In genomic region chr1:151390029-151390428, GRCm38 (mm10) we compare ENCODE assay signal across 10 mouse cellular contexts. TPM values are rescaled to one million over a fixed set of nuclear protein-coding genes. Genes with fewer than 3 reads are reported as not detected.
DNase-seq lines count a peak whose midpoint lies in the region; ATAC-seq and TF ChIP-seq lines count a peak whose summit lies in the region.
"Had no signal": no experiment of that assay in that cellular context is flagged by ENCODE, and none has a peak within 500 bp of the region (broad histone marks: within the 10 kb centered on the region; RNA-seq: fewer than 3 reads in every experiment).

No protein-coding gene starts in this region.

- TF ChIP-seq CTCF in bone marrow, adult 2 months (IDR thresholded peaks at IDR 0.05; ENCODE audit: control insufficient read depth, insufficient read depth, low read length): peak; percentile 34; the same call in 1 of the 2 replicates
- peak; percentile 68 for TF ChIP-seq CTCF in liver, postnatal 0 days (IDR thresholded peaks at IDR 0.05; ENCODE audit: low read depth)

- no peaks in the 10 kb centered on the region for H3K27me3 ChIP-seq in kidney, embryonic 14.5 days (ENCODE audit: control insufficient read depth, insufficient read depth, low read length)
- H3K27me3 ChIP-seq in liver, postnatal 0 days (ENCODE audit: insufficient read depth, low read length): no peaks in the 10 kb centered on the region
- no peaks in the 10 kb centered on the region for H3K27me3 ChIP-seq in midbrain, embryonic 13.5 days
- H3K27me3 ChIP-seq in hindbrain, embryonic 16.5 days (replicated peaks; ENCODE audit: control insufficient read depth, insufficient read depth, low read length): no peaks in the 10 kb centered on the region
- H3K27me3 ChIP-seq: neural tube, embryonic 12.5 days had no signal

- no peak for TF ChIP-seq POLR2A in bone marrow, adult 2 months (IDR thresholded peaks at IDR 0.05; ENCODE audit: borderline replicate concordance, control insufficient read depth, low read depth, low read length)

- H3K9me3 ChIP-seq in kidney, embryonic 14.5 days (ENCODE audit: control insufficient read depth, low read length): no peaks in the 10 kb centered on the region
- no peaks in the 10 kb centered on the region for H3K9me3 ChIP-seq in ES-E14 (ENCODE audit: control insufficient read depth, insufficient read depth, low read depth, low read length)
- no peaks in the 10 kb centered on the region for H3K9me3 ChIP-seq in liver, postnatal 0 days (ENCODE audit: low read length)
- no peaks in the 10 kb centered on the region for H3K9me3 ChIP-seq in midbrain, embryonic 13.5 days
- H3K9me3 ChIP-seq in hindbrain, embryonic 16.5 days (ENCODE audit: control insufficient read depth, low read length): no peaks in the 10 kb centered on the region
- H3K9me3 ChIP-seq: neural tube, embryonic 12.5 days had no signal

- no peak overlapping the region for H3K9ac ChIP-seq in kidney, embryonic 14.5 days (ENCODE audit: low read depth, low read length)
- no peak overlapping the region for H3K9ac ChIP-seq in ES-E14 (ENCODE audit: insufficient read depth, low read depth, low read length, poor library complexity, severe bottlenecking)
- H3K9ac ChIP-seq in liver, postnatal 0 days (replicated peaks): no peak overlapping the region
- H3K9ac ChIP-seq in midbrain, embryonic 13.5 days (replicated peaks): no peak overlapping the region
- H3K9ac ChIP-seq in hindbrain, embryonic 16.5 days (ENCODE audit: low read depth, low read length): no peak overlapping the region
- H3K9ac ChIP-seq: neural tube, embryonic 12.5 days had no signal

- H3K36me3 ChIP-seq in kidney, embryonic 14.5 days (ENCODE audit: control insufficient read depth, insufficient read depth, low read length): peaks cover 20% of the 10 kb centered on the region; the same call in 1 of the 2 replicates
- no peaks in the 10 kb centered on the region for H3K36me3 ChIP-seq in ES-E14 (ENCODE audit: control insufficient read depth, insufficient read depth, low read length, poor library complexity, severe bottlenecking)
- H3K36me3 ChIP-seq in liver, postnatal 0 days (replicated peaks; ENCODE audit: insufficient read depth, low read length): peaks cover 12% of the 10 kb centered on the region
- H3K36me3 ChIP-seq in midbrain, embryonic 13.5 days: peaks cover 18% of the 10 kb centered on the region
- peaks cover 2% of the 10 kb centered on the region; the same call in 1 of the 2 replicates for H3K36me3 ChIP-seq in hindbrain, embryonic 16.5 days (ENCODE audit: control insufficient read depth, insufficient read depth, low read length)

- H3K4me3 ChIP-seq in kidney, embryonic 14.5 days (ENCODE audit: low read length): no peak overlapping the region
- H3K4me3 ChIP-seq in ES-E14 (ENCODE audit: insufficient read depth in 1 of 2, low read depth in 1 of 2, low read length in 2 of 2, poor library complexity in 1 of 2, severe bottlenecking in 1 of 2): no peak overlapping the region
- no peak overlapping the region for H3K4me3 ChIP-seq in bone marrow, adult 2 months (replicated peaks; ENCODE audit: control insufficient read depth, low read depth, low read length)
- H3K4me3 ChIP-seq in liver, postnatal 0 days (ENCODE audit: low read depth, low read length): no peak overlapping the region
- H3K4me3 ChIP-seq in midbrain, embryonic 13.5 days (replicated peaks): no peak overlapping the region
- H3K4me3 ChIP-seq in hindbrain, embryonic 16.5 days (ENCODE audit: low read length): no peak overlapping the region
- H3K4me3 ChIP-seq: erythroblast, embryonic 14.5 days; neural tube, embryonic 12.5 days had no signal

- no peak for TF ChIP-seq EP300 in liver, postnatal 0 days (IDR thresholded peaks at IDR 0.05; ENCODE audit: low read depth)

- H3K27ac ChIP-seq in kidney, embryonic 14.5 days (ENCODE audit: low read depth, low read length): no peak overlapping the region
- H3K27ac ChIP-seq in ES-E14 (ENCODE audit: insufficient read depth, low read depth, low read length, poor library complexity, severe bottlenecking): no peak overlapping the region
- no peak overlapping the region for H3K27ac ChIP-seq in bone marrow, adult 2 months (ENCODE audit: control insufficient read depth, insufficient read depth, low read depth, low read length, poor library complexity)
- H3K27ac ChIP-seq in liver, postnatal 0 days (ENCODE audit: low read depth): no peak overlapping the region
- H3K27ac ChIP-seq in midbrain, embryonic 13.5 days: no peak overlapping the region
- no peak overlapping the region for H3K27ac ChIP-seq in hindbrain, embryonic 16.5 days (ENCODE audit: low read depth, low read length)
- H3K27ac ChIP-seq: neural tube, embryonic 12.5 days had no signal

- in situ Hi-C loops in ES-E14 (cut with MboI; ENCODE audit: low sequenced_read_pairs in 2 of 2, unreplicated experiment in 2 of 2): no loop called here

- DNase-seq in kidney, adult 9 months: peak; percentile 42
- DNase-seq in ES-E14 (ENCODE audit: low read depth, low spot score): peak; percentile 20
- DNase-seq in liver, postnatal 0 days: peak; percentile 38
- DNase-seq in layer of hippocampus, postnatal 25 days (ENCODE audit: extremely low spot score in 1 of 2, low spot score in 1 of 2): no peak

- 97% methylated on average over 1 of the region's 1 CpGs for WGBS in kidney, embryonic 14.5 days
- WGBS in bone marrow, adult 2 months: 87% methylated on average over 1 of the region's 1 CpGs
- WGBS in liver, postnatal 0 days (ENCODE audit: insufficient replicate concordance): 89% methylated on average over 1 of the region's 1 CpGs
- WGBS in midbrain, embryonic 13.5 days: 95% methylated on average over 1 of the region's 1 CpGs
- whole genome bisulfite sequencing in hindbrain, embryonic 16.5 days: 97% methylated on average over 1 of the region's 1 CpGs

- H3K4me2 ChIP-seq in kidney, embryonic 14.5 days (replicated peaks; ENCODE audit: low read depth, low read length): no peak overlapping the region
- no peak overlapping the region for H3K4me2 ChIP-seq in liver, postnatal 0 days (ENCODE audit: low read depth, low read length)
- no peak overlapping the region for H3K4me2 ChIP-seq in midbrain, embryonic 13.5 days (replicated peaks)
- H3K4me2 ChIP-seq in hindbrain, embryonic 16.5 days (ENCODE audit: low read length): no peak overlapping the region
- H3K4me2 ChIP-seq: neural tube, embryonic 12.5 days had no signal

- H3K4me1 ChIP-seq in kidney, embryonic 14.5 days (ENCODE audit: control insufficient read depth, insufficient read depth, low read length): no peaks in the 10 kb centered on the region
- no peaks in the 10 kb centered on the region for H3K4me1 ChIP-seq in ES-E14 (ENCODE audit: control insufficient read depth in 2 of 2, insufficient read depth in 2 of 2, low read length in 2 of 2, poor library complexity in 1 of 2)
- no peaks in the 10 kb centered on the region for H3K4me1 ChIP-seq in bone marrow, adult 2 months (ENCODE audit: control insufficient read depth, insufficient read depth, low read length)
- H3K4me1 ChIP-seq in liver, postnatal 0 days (ENCODE audit: insufficient read depth): no peaks in the 10 kb centered on the region
- no peaks in the 10 kb centered on the region for H3K4me1 ChIP-seq in midbrain, embryonic 13.5 days (replicated peaks)
- H3K4me1 ChIP-seq in hindbrain, embryonic 16.5 days (ENCODE audit: control insufficient read depth, insufficient read depth, low read depth, low read length): no peaks in the 10 kb centered on the region
- H3K4me1 ChIP-seq: neural tube, embryonic 12.5 days had no signal

- no peak for ATAC-seq in kidney, embryonic 14.5 days (ENCODE audit: low FRiP score, low TSS enrichment)
- no peak for ATAC-seq in liver, postnatal 0 days
- no peak for ATAC-seq in midbrain, embryonic 13.5 days
- no peak for ATAC-seq in hindbrain, embryonic 16.5 days

TF ChIP-seq in ES-E14, 5 proteins besides CTCF, POLR2A, EP300 and RAD21:
- TF ChIP-seq CHD2 (IDR thresholded peaks at IDR 0.05; ENCODE audit: low read depth, low read length) (no peak), ZNF384 (IDR thresholded peaks at IDR 0.05; ENCODE audit: low read depth, low read length) (no peak), ZC3H11A (IDR thresholded peaks at IDR 0.05; ENCODE audit: borderline replicate concordance, low read depth, low read length) (peak; percentile 77), MAFK (IDR thresholded peaks at IDR 0.05; ENCODE audit: insufficient read depth, low read depth, low read length) (peak; percentile 75), HCFC1 (IDR thresholded peaks at IDR 0.05; ENCODE audit: borderline replicate concordance, insufficient read depth, low read length) (no peak)

RNA-seq across cellular contexts. Expression of gene Swt1, which starts 38.2 kb away (rescaled TPM):
- polyA plus RNA-seq in kidney, embryonic 14.5 days (2014; fragmentation: Nextera tagmentation; extraction: Ambion mirVana): 27.6 and 27.9 TPM in 2 replicates
- total RNA-seq in ES-E14 (2012; rRNA removed): 16.9 and 22.6 TPM in 2 replicates
- 9.1 and 11.1 TPM in 2 replicates for polyA plus RNA-seq in bone marrow, adult 2 months (2011; ENCODE audit: insufficient read depth, insufficient read length, low replicate concordance, missing spikeins)
- 17.2 and 20.6 TPM in 2 replicates for polyA plus RNA-seq in liver, postnatal 0 days (2015; fragmentation: Nextera tagmentation; extraction: Ambion mirVana)
- 10 to 100 TPM; 11.8 to 12.3 TPM for total RNA-seq in layer of hippocampus, postnatal 25 days (2021)
- polyA plus RNA-seq in midbrain, embryonic 13.5 days (2015; fragmentation: Nextera tagmentation; extraction: Ambion mirVana): 21.4 and 27.8 TPM in 2 replicates
- polyA plus RNA-seq in hindbrain, embryonic 16.5 days (2015; fragmentation: Nextera tagmentation; extraction: Ambion mirVana): 12.6 and 15.1 TPM in 2 replicates

RNA-seq across cellular contexts. Expression of gene Trmt1l, which starts 38.3 kb away (rescaled TPM):
- polyA plus RNA-seq in kidney, embryonic 14.5 days (2014; fragmentation: Nextera tagmentation; extraction: Ambion mirVana): 41.7 and 48.0 TPM in 2 replicates
- total RNA-seq in ES-E14 (2012; rRNA removed): 18.1 and 19.8 TPM in 2 replicates
- polyA plus RNA-seq in bone marrow, adult 2 months (2011; ENCODE audit: insufficient read depth, insufficient read length, low replicate concordance, missing spikeins): 12.9 and 25.7 TPM in 2 replicates
- 10.9 and 12.6 TPM in 2 replicates for polyA plus RNA-seq in liver, postnatal 0 days (2015; fragmentation: Nextera tagmentation; extraction: Ambion mirVana)
- 10 to 100 TPM; 31.1 to 32.4 TPM for total RNA-seq in layer of hippocampus, postnatal 25 days (2021)
- 51.8 and 56.0 TPM in 2 replicates for polyA plus RNA-seq in midbrain, embryonic 13.5 days (2015; fragmentation: Nextera tagmentation; extraction: Ambion mirVana)
- polyA plus RNA-seq in hindbrain, embryonic 16.5 days (2015; fragmentation: Nextera tagmentation; extraction: Ambion mirVana): 38.4 and 41.4 TPM in 2 replicates

RNA-seq across cellular contexts. Expression of gene Ivns1abp, which starts 45.8 kb away (rescaled TPM):
- 208 and 414 TPM in 2 replicates for polyA plus RNA-seq in kidney, embryonic 14.5 days (2014; fragmentation: Nextera tagmentation; extraction: Ambion mirVana)
- total RNA-seq in ES-E14 (2012; rRNA removed): 76.9 and 89.5 TPM in 2 replicates
- 45.0 and 69.0 TPM in 2 replicates for polyA plus RNA-seq in bone marrow, adult 2 months (2011; ENCODE audit: insufficient read depth, insufficient read length, low replicate concordance, missing spikeins)
- 58.5 and 68.2 TPM in 2 replicates for polyA plus RNA-seq in liver, postnatal 0 days (2015; fragmentation: Nextera tagmentation; extraction: Ambion mirVana)
- 10 to 100 TPM; 86.8 to 99.2 TPM for total RNA-seq in layer of hippocampus, postnatal 25 days (2021)
- polyA plus RNA-seq in midbrain, embryonic 13.5 days (2015; fragmentation: Nextera tagmentation; extraction: Ambion mirVana): 304 and 319 TPM in 2 replicates
- polyA plus RNA-seq in hindbrain, embryonic 16.5 days (2015; fragmentation: Nextera tagmentation; extraction: Ambion mirVana): 195 and 223 TPM in 2 replicates

Comparison
In these comparisons a context has a peak if more than half of its experiments do, and no peak if none do; other contexts are left out.
1. DNase-seq: peak in kidney, adult 9 months (single experiment), ES-E14 (single experiment) and liver, postnatal 0 days (single experiment); none in layer of hippocampus, postnatal 25 days (0 of 2).